Mouse (Mus musculus) C2C12 (cell line): ENCODE results near the gene Csgalnact2.

Experiments used
- CTCF ChIP-seq: IDR thresholded peaks from one replicate; pipeline ENCODE4 v1.5.1; 2011; ENCODE audit not compliant: control insufficient read depth, insufficient read depth, insufficient read length
- MYOD1 ChIP-seq: IDR thresholded peaks from one replicate; pipeline ENCODE4 v1.6.1; 2011; ENCODE audit warnings: low read depth; ENCODE audit not compliant: control insufficient read depth, insufficient read length
- USF1 ChIP-seq: IDR thresholded peaks from one replicate; pipeline ENCODE4 v1.6.1; 2011; ENCODE audit warnings: low read depth, mild to moderate bottlenecking, control low read depth, moderate library complexity

- no peak for TF ChIP-seq CTCF
- no peak for TF ChIP-seq USF1
- no peak for TF ChIP-seq MYOD1
Observed at GRCm38 (mm10) chr6:118137148-118137547, 1.8 kb downstream of the Csgalnact2 start.
